Mouse (Mus musculus) neural tube, embryonic 11.5 days (tissue): ENCODE measurements around the gene Cebpb. TPM values are rescaled to one million over a fixed set of nuclear protein-coding genes. Genes with fewer than 3 reads are reported as not detected.

Experiments
- ATAC-seq: fragments of 200-750 bp; cut with Nextera tagmentation; 2 replicates; pipeline ENCODE4 v1.8.0; 2017; ENCODE audit warnings: moderate number of reproducible peaks, mild to moderate bottlenecking, moderate TSS enrichment, moderate library complexity; ENCODE audit not compliant: insufficient read depth, low FRiP score, low TSS enrichment
- DNase-seq: peaks from one replicate; pipeline ENCODE4 v3.0.0-alpha.2; 2015; ENCODE audit warnings: low spot score
- H3K27ac ChIP-seq: fragments of 300-500 bp; sonication (generic); 2 replicates; pipeline ENCODE4 v1.5.1; 2014; ENCODE audit warnings: low read depth, mild to moderate bottlenecking, low read length
- H3K27me3 ChIP-seq: fragments of 300-500 bp; sonication (generic); 2 replicates; pipeline ENCODE4 v1.6.1; 2014; ENCODE audit warnings: mild to moderate bottlenecking, low read length, mixed read lengths; ENCODE audit not compliant: control insufficient read depth, insufficient read depth
- H3K36me3 ChIP-seq: fragments of 300-500 bp; sonication (generic); 2 replicates; pipeline ENCODE4 v1.6.1; 2014; ENCODE audit warnings: mild to moderate bottlenecking, low read length, moderate library complexity, mixed read lengths; ENCODE audit not compliant: control insufficient read depth, insufficient read depth
- H3K4me1 ChIP-seq: fragments of 300-500 bp; sonication (generic); 2 replicates; pipeline ENCODE4 v1.6.1; 2014; ENCODE audit warnings: low read length, mixed read lengths; ENCODE audit not compliant: control insufficient read depth, insufficient read depth
- H3K4me2 ChIP-seq: fragments of 300-500 bp; sonication (generic); 2 replicates; pipeline ENCODE4 v1.6.1; 2014; ENCODE audit warnings: low read depth, mild to moderate bottlenecking, moderate library complexity
- H3K4me3 ChIP-seq: fragments of 300-500 bp; sonication (generic); 2 replicates; pipeline ENCODE4 v1.5.1; 2014; ENCODE audit warnings: low read depth, low read length
- H3K9ac ChIP-seq: fragments of 300-500 bp; sonication (generic); 2 replicates; pipeline ENCODE4 v1.6.1; 2014; ENCODE audit warnings: mild to moderate bottlenecking, low read length
- H3K9me3 ChIP-seq: fragments of 300-500 bp; sonication (generic); 2 replicates; pipeline ENCODE4 v1.6.1; 2016; ENCODE audit warnings: low read length; ENCODE audit not compliant: control insufficient read depth
- WGBS: fragments of 180-500 bp; shearing (Covaris S2); extraction: QIAGEN DNeasy Blood & Tissue Kit; methylation state at CpG from one replicate; pipeline ENCODE4 v1.1.7; 2014; 5-methylcytosine and 5-hydroxymethylcytosine counted together
- polyA plus RNA-seq: library from polyadenylated mRNA; unstranded; fragments of >200 nt; fragmentation: Nextera tagmentation; extraction: Ambion mirVana; gene quantifications from 2 replicates; pipeline ENCODE4 v1.2.1, GENCODE M21; 2014

Gene Cebpb
- polyA plus RNA-seq, 1 experiment from 2014 or later = 3.0 TPM

DNA sequence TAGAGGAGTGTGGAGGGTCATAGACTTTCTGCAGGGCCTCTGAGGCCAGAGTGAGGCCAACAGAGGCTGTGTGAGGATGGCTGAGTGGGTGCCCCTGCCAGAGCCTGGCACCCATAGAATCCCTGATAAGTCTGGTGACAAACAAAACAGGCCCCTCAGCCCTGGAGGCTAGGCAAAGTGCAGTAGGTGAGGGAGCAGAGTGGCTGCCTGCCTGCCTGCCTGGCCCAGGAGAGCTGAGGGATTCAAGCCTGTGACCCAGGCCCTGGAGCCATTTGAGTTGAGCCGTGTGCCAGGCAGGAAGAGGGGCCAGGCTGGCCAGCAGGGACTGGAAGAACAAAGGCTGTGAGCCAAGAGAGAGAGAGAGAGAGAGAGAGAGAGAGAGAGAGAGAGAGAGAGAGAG is 5.5 kb downstream of the Cebpb start:
- H3K9ac ChIP-seq = no peak overlapping the region
- peaks cover 8% of the 10 kb centered on the region for H3K4me1 ChIP-seq
- H3K9me3 ChIP-seq = no peaks in the 10 kb centered on the region
- H3K4me3 ChIP-seq = no peak overlapping the region
- no peaks in the 10 kb centered on the region for H3K36me3 ChIP-seq
- H3K27ac ChIP-seq = no peak overlapping the region
- WGBS = 75% methylated on average over 1 of the region's 1 CpGs
- ATAC-seq = no peak
- no peak overlapping the region for H3K4me2 ChIP-seq
- H3K27me3 ChIP-seq = peaks cover 22% of the 10 kb centered on the region
- DNase-seq = no peak

DNA sequence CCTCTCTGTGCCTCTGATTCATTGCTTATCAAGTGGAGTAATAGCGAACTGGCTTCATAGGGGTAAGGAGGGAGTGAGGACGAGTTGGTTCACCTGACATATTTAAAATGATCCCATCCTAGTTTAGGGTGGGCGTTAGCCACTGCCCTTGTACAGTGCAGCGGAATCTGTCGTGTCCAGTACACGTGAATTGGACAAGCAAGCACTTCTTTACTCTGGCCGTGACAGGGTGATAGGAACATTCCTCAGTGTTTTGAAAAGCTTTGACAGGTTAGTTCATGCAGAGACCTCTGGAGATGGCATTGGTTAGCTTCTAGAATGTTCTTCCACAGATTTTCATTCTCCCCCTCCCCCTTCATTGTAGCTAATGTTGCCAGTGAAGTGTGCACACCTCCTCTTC is 6.2 kb downstream of the Cebpb start:
- WGBS = 91% methylated on average over 7 of the region's 7 CpGs

DNA sequence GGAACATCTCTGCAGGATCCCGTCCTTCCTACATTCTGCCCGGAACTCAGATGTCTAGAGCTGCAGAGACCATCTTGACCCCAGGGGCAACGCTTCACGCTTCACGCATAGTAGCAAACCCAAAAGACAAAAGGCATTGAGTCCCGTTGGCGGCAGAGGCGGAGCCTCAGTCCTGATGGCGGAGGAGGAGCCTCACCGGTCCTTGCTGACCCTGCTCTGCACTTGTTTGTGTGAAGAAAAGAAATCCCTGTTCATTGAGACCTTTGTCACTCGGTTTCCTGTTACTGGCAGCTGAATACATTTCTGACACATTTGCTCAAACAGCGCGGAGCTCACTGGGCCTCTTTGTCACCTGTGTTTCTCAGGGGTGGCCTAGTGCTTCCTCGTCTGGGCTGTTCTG is 6.8 kb downstream of the Cebpb start:
- Histone ChIP-seq H3K9ac (no peak overlapping the region), H3K9me3 (no peaks in the 10 kb centered on the region), H3K4me1 (no peaks in the 10 kb centered on the region), H3K4me3 (no peak overlapping the region), H3K4me2 (no peak overlapping the region), H3K27me3 (peaks cover 11% of the 10 kb centered on the region), H3K27ac (no peak overlapping the region), H3K36me3 (no peaks in the 10 kb centered on the region)
- ATAC-seq = no peak
- no peak for DNase-seq
- 78% methylated on average over 14 of the region's 14 CpGs for WGBS

More for the DNA sequence above, 6.2 kb downstream of the Cebpb start:
- ATAC-seq (no peak), DNase-seq (no peak)
- H3K27me3 ChIP-seq = peaks cover 15% of the 10 kb centered on the region
- peaks cover under 1% of the 10 kb centered on the region for H3K4me1 ChIP-seq
- H3K36me3 ChIP-seq = no peaks in the 10 kb centered on the region
- H3K9me3 ChIP-seq = no peaks in the 10 kb centered on the region
- H3K9ac ChIP-seq = no peak overlapping the region
- no peak overlapping the region for H3K27ac ChIP-seq
- H3K4me3 ChIP-seq = no peak overlapping the region
- no peak overlapping the region for H3K4me2 ChIP-seq

DNA sequence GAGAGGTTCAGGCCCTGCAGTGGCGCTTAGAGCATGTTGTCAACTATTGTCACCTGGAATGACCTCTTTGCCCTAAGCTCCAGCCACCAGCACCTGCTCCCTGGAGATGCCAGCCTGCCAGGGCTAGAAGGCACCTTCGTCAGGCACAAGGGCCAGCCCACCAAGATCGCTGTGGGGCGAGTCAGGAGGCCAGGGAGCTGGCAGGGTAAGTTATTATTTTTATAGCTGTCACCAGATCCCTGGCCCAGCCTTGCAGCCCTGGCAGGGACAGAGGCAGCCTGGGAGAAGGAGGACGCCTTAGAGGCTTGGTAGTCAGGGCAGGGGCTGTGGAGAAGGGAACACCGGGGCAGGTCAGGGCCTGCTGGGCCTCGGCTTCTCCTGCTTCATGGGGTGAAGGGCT is 7.4 kb downstream of the Cebpb start:
- 81% methylated on average over 7 of the region's 7 CpGs for WGBS

DNA sequence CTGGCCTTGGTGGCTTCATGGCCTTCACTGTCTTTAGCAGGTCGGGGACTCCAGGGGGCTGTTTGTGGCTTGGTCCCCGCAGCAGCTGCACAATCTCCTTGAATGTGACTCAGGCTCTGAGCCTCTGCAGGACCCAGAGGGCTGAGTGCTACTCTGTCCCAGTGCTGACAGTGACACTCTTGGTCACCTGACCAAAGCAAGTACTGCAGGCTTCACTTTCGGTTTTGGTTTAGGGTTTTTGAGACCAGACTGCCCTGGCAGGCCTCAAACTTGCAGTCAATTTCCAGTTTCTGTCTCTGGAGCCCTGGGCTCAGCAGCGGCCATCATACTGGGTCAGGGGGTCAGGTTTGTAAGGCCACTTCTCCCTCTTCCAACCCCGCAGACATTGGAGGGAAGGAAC is 9.2 kb downstream of the Cebpb start:
- no peak overlapping the region for H3K4me3 ChIP-seq

More for the DNA sequence above, 7.4 kb downstream of the Cebpb start:
- Histone ChIP-seq H3K9me3 (no peaks in the 10 kb centered on the region), H3K27me3 (peaks cover 5% of the 10 kb centered on the region), H3K4me1 (no peaks in the 10 kb centered on the region), H3K27ac (no peak overlapping the region), H3K36me3 (no peaks in the 10 kb centered on the region), H3K4me2 (no peak overlapping the region), H3K4me3 (no peak overlapping the region), H3K9ac (no peak overlapping the region)
- no peak for ATAC-seq
- DNase-seq = no peak

DNA sequence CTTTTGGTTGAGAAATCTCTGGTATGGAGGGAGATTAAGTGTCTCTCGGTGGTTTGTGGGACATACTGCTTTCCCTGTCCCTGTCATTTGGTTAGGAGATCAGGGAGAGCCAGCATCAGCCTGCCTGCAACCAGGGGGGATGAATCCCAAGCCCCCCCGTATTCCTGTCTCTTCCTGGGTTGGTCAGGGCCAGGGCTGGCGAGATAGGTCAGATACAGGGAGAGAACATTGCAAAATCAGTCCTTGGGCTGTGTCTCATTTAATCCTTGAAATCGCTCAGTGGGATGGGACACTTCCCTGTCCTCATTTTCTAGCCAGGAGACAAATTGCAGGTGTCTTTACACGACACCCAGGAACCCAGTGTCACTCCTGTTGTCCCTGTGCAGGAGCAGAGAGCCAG is 11.3 kb downstream of the Cebpb start:
- Histone ChIP-seq H3K27me3 (no peaks in the 10 kb centered on the region), H3K27ac (no peak overlapping the region), H3K36me3 (no peaks in the 10 kb centered on the region), H3K4me1 (no peaks in the 10 kb centered on the region), H3K9ac (no peak overlapping the region), H3K4me2 (no peak overlapping the region), H3K9me3 (no peaks in the 10 kb centered on the region), H3K4me3 (no peak overlapping the region)
- DNase-seq (no peak), ATAC-seq (no peak)
- WGBS = 83% methylated on average over 5 of the region's 5 CpGs

More for the DNA sequence above, 9.2 kb downstream of the Cebpb start:
- ATAC-seq (no peak), DNase-seq (no peak)
- H3K36me3 ChIP-seq = no peaks in the 10 kb centered on the region
- 67% methylated on average over 5 of the region's 5 CpGs for WGBS
- H3K27ac ChIP-seq = no peak overlapping the region
- no peaks in the 10 kb centered on the region for H3K27me3 ChIP-seq
- H3K9ac ChIP-seq = no peak overlapping the region
- no peaks in the 10 kb centered on the region for H3K9me3 ChIP-seq
- no peak overlapping the region for H3K4me2 ChIP-seq
- H3K4me1 ChIP-seq = no peaks in the 10 kb centered on the region

DNA sequence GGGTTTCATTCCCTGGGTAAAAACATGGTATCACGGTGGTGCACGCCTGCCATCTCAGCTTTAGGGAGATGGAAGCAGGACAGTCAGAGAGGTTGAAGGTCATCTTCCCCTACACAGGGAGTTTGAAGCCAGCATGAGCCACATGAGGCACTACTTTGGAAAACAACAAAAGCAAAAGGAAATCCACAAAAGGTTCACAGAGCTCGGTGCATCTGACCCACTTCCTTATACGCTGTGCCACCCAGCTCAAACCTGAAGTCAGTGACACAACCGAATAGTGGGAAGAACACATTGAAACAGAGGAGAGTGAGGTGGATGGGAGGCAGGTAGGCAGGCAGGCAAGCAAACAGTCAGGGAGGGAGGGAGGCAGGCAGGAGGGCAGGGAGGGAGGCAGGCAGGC is 12.8 kb downstream of the Cebpb start:
- ATAC-seq = no peak

DNA sequence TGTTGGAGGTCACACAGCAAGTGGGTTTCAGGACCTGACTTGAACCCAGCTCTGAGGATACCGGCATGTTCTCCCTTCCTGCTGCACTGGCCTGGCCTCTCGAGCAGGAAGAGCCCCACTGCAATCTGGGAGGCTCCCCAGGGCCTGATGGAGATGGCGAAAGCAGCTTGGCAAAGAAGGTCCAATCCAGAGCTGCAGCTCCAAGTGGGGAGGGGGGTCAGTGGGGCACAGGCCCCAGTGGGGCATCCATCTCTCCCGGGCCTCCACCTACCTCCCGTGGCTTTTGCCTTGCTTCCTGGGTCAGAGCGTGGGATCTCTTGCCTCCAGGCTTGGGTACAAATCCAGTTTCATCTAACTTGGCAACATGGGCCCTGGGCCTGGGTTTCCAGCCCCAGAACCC is 13.4 kb downstream of the Cebpb start:
- no peak overlapping the region for H3K27ac ChIP-seq
- H3K4me1 ChIP-seq = no peaks in the 10 kb centered on the region
- no peaks in the 10 kb centered on the region for H3K27me3 ChIP-seq
- no peak overlapping the region for H3K4me2 ChIP-seq
- 79% methylated on average over 6 of the region's 6 CpGs for WGBS
- ATAC-seq (no peak), DNase-seq (no peak)
- no peak overlapping the region for H3K9ac ChIP-seq
- no peaks in the 10 kb centered on the region for H3K9me3 ChIP-seq
- no peaks in the 10 kb centered on the region for H3K36me3 ChIP-seq
- no peak overlapping the region for H3K4me3 ChIP-seq

More for the DNA sequence above, 12.8 kb downstream of the Cebpb start:
- WGBS = 74% methylated on average over 5 of the region's 5 CpGs
- no peaks in the 10 kb centered on the region for H3K9me3 ChIP-seq
- no peaks in the 10 kb centered on the region for H3K4me1 ChIP-seq
- no peak overlapping the region for H3K4me2 ChIP-seq
- no peak overlapping the region for H3K9ac ChIP-seq
- H3K36me3 ChIP-seq = no peaks in the 10 kb centered on the region
- H3K27me3 ChIP-seq = no peaks in the 10 kb centered on the region
- no peak for DNase-seq
- H3K4me3 ChIP-seq = no peak overlapping the region
- H3K27ac ChIP-seq = no peak overlapping the region

DNA sequence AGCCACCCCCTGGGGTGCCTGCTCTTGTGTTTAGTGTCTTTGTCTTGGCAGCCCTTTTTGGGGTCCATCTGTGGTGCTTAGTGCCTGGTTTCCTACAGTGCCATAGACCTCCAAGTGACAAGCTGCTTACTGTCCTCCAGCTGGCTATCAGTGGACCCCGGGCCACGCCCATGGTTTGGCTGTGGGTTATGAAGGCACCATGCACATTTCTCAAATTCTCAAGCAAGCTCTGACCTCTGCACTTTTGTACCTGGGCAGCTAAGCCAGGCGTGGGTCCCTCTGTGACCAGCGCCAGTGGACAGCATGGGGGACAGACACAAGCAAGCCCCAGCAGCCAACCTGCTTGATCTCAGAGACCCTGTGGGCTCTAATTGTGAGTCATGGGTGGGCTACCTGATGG is 15.7 kb downstream of the Cebpb start:
- H3K27ac ChIP-seq = no peak overlapping the region
- 90% methylated on average over 4 of the region's 4 CpGs for whole genome bisulfite sequencing

More for the DNA sequence above, 15.7 kb downstream of the Cebpb start:
- H3K36me3 ChIP-seq = no peaks in the 10 kb centered on the region
- DNase-seq (no peak), ATAC-seq (no peak)
- no peaks in the 10 kb centered on the region for H3K4me1 ChIP-seq
- no peak overlapping the region for H3K9ac ChIP-seq
- H3K27me3 ChIP-seq = no peaks in the 10 kb centered on the region
- no peaks in the 10 kb centered on the region for H3K9me3 ChIP-seq
- no peak overlapping the region for H3K4me2 ChIP-seq
- H3K4me3 ChIP-seq = no peak overlapping the region
